Mouse (Mus musculus): Measurements from ENCODE around the gene Zfp511.

Gene Zfp511

GRCm38 (mm10) chr7:140047811-140048311 is 11.7 kb downstream of the Zfp511 start:
- DNase-seq (ENCODE audit: extremely low read depth, insufficient read length, low spot score) = no peak

- DNase-seq (ENCODE audit: extremely low read depth, insufficient read length, low spot score) = no peak
Measured at GRCm38 (mm10) chr7:140048361-140049114, 12.3 kb downstream of the Zfp511 start, which contains the start of gene Msx3. Gene Msx3, minus strand, starts transcription at chr7:140049089.

- DNase-seq (ENCODE audit: extremely low read depth, insufficient read length, low spot score) = no peak
Measured at GRCm38 (mm10) chr7:140049115-140049689, 13.0 kb downstream of the Zfp511 start.

- DNase-seq (ENCODE audit: extremely low read depth, insufficient read length, low spot score) = no peak
Measured at GRCm38 (mm10) chr7:140054124-140054523, 17.9 kb downstream of the Zfp511 start.

- peak; percentile 75 for DNase-seq (ENCODE audit: extremely low read depth, insufficient read length, low spot score)
Measured at GRCm38 (mm10) chr7:140057413-140058407, 21.5 kb downstream of the Zfp511 start.

- no peak for DNase-seq (ENCODE audit: extremely low read depth, insufficient read length, low spot score)
Measured at GRCm38 (mm10) chr7:140058528-140058927, 22.3 kb downstream of the Zfp511 start.

- no peak for DNase-seq (ENCODE audit: extremely low read depth, insufficient read length, low spot score)
Measured at GRCm38 (mm10) chr7:140059601-140060000, 23.4 kb downstream of the Zfp511 start.

- DNase-seq (ENCODE audit: extremely low read depth, insufficient read length, low spot score) = no peak
Measured at GRCm38 (mm10) chr7:140060936-140061831, 25.0 kb downstream of the Zfp511 start.

- DNase-seq (ENCODE audit: extremely low read depth, insufficient read length, low spot score) = no peak
Measured at GRCm38 (mm10) chr7:140061832-140062130, 25.6 kb downstream of the Zfp511 start.

- DNase-seq (ENCODE audit: extremely low read depth, insufficient read length, low spot score) = peak; percentile 29
Measured at GRCm38 (mm10) chr7:140062307-140062706, 26.1 kb downstream of the Zfp511 start.

- no peak for DNase-seq (ENCODE audit: extremely low read depth, insufficient read length, low spot score)
Measured at GRCm38 (mm10) chr7:140063092-140063491, 26.9 kb downstream of the Zfp511 start.

- DNase-seq (ENCODE audit: extremely low read depth, insufficient read length, low spot score) = no peak
Measured at GRCm38 (mm10) chr7:140067397-140067796, 31.2 kb downstream of the Zfp511 start.

- no peak for DNase-seq (ENCODE audit: extremely low read depth, insufficient read length, low spot score)
Measured at GRCm38 (mm10) chr7:140070042-140070711, 34.0 kb downstream of the Zfp511 start.

- no peak for DNase-seq (ENCODE audit: extremely low read depth, insufficient read length, low spot score)
Measured at GRCm38 (mm10) chr7:140077698-140078097, 41.5 kb downstream of the Zfp511 start.

GRCm38 (mm10) chr7:140078711-140079110 is 42.5 kb downstream of the Zfp511 start:
- DNase-seq (ENCODE audit: extremely low read depth, insufficient read length, low spot score) = no peak

GRCm38 (mm10) chr7:140080503-140081156 is 44.4 kb downstream of the Zfp511 start:
- DNase-seq (ENCODE audit: extremely low read depth, insufficient read length, low spot score) = no peak

GRCm38 (mm10) chr7:140081408-140082241 is 45.4 kb downstream of the Zfp511 start:
- no peak for DNase-seq (ENCODE audit: extremely low read depth, insufficient read length, low spot score)

GRCm38 (mm10) chr7:140082242-140082678 is 46.1 kb downstream of the Zfp511 start, which contains the start of gene Caly:
Gene Caly, minus strand, starts transcription at chr7:140082548.
- no peak for DNase-seq (ENCODE audit: extremely low read depth, insufficient read length, low spot score)

Measured in 3134 (cell line).